Mouse (Mus musculus) embryonic facial prominence, embryonic 11.5 days (tissue): ENCODE measurements around the gene Sh3rf1. TPM values are rescaled to one million over a fixed set of nuclear protein-coding genes. Genes with fewer than 3 reads are reported as not detected.

Experiments
- ATAC-seq: fragments of 200-750 bp; cut with Nextera tagmentation; replicated peaks from 2 replicates; pipeline ENCODE4 v1.8.0; 2017; ENCODE audit warnings: low read depth; ENCODE audit not compliant: insufficient number of reproducible peaks, low FRiP score, low TSS enrichment
- DNase-seq: peaks from one replicate; pipeline ENCODE4 v3.0.0-alpha.2; 2015; ENCODE audit warnings: low spot score
- H3K27ac ChIP-seq: fragments of 300-500 bp; sonication (generic); replicated peaks from 2 replicates; pipeline ENCODE4 v1.5.1; 2014; ENCODE audit warnings: mild to moderate bottlenecking, low read depth, low read length, control low read depth
- H3K27me3 ChIP-seq: fragments of 300-500 bp; sonication (generic); 2 replicates; pipeline ENCODE4 v1.6.1; 2014; ENCODE audit warnings: mild to moderate bottlenecking, low read length, moderate library complexity, mixed read lengths; ENCODE audit not compliant: control insufficient read depth, insufficient read depth
- H3K36me3 ChIP-seq: fragments of 300-500 bp; sonication (generic); replicated peaks from 2 replicates; pipeline ENCODE4 v1.6.1; 2014; ENCODE audit warnings: low read depth, mild to moderate bottlenecking, low read length, moderate library complexity, mixed read lengths; ENCODE audit not compliant: control insufficient read depth, insufficient read depth
- H3K4me1 ChIP-seq: fragments of 300-500 bp; sonication (generic); 2 replicates; pipeline ENCODE4 v1.6.1; 2014; ENCODE audit warnings: low read length, mixed read lengths; ENCODE audit not compliant: control insufficient read depth, insufficient read depth
- H3K4me2 ChIP-seq: fragments of 300-500 bp; sonication (generic); 2 replicates; pipeline ENCODE4 v1.6.1; 2014; ENCODE audit warnings: low read depth, mild to moderate bottlenecking, control low read depth, low read length, moderate library complexity
- H3K4me3 ChIP-seq: fragments of 300-500 bp; sonication (generic); 2 replicates; pipeline ENCODE4 v1.5.1; 2014; ENCODE audit warnings: low read depth, low read length, control low read depth
- H3K9ac ChIP-seq: fragments of 300-500 bp; sonication (generic); replicated peaks from 2 replicates; pipeline ENCODE4 v1.6.1; 2014; ENCODE audit warnings: mild to moderate bottlenecking, control low read depth, low read length
- H3K9me3 ChIP-seq: fragments of 300-500 bp; sonication (generic); replicated peaks from 2 replicates; pipeline ENCODE4 v1.6.1; 2016; ENCODE audit warnings: mild to moderate bottlenecking, low read length, inconsistent platforms, mixed read lengths; ENCODE audit not compliant: control insufficient read depth
- WGBS: fragments of 180-500 bp; shearing (Covaris S2); extraction: QIAGEN DNeasy Blood & Tissue Kit; methylation state at CpG from one replicate; pipeline ENCODE4 v1.1.7; 2014; 5-methylcytosine and 5-hydroxymethylcytosine counted together
- polyA plus RNA-seq: library from polyadenylated mRNA; unstranded; fragments of >200 nt; fragmentation: Nextera tagmentation; extraction: Ambion mirVana; gene quantifications from 2 replicates; pipeline ENCODE4 v1.2.1, GENCODE M21; 2014

The Sh3rf1 gene
- polyA plus RNA-seq, 1 experiment from 2014 or later = 14.7 TPM

- no peak for ATAC-seq
These were observed 35.2 kb downstream of the Sh3rf1 start for GRCm38 (mm10) chr8:61258828-61259227.

GRCm38 (mm10) chr8:61259526-61259925 is 35.9 kb downstream of the Sh3rf1 start:
- Histone ChIP-seq H3K36me3 (no peaks in the 10 kb centered on the region), H3K4me1 (no peaks in the 10 kb centered on the region), H3K27me3 (no peaks in the 10 kb centered on the region), H3K27ac (no peak overlapping the region), H3K9me3 (no peaks in the 10 kb centered on the region), H3K4me2 (no peak overlapping the region), H3K4me3 (no peak overlapping the region), H3K9ac (no peak overlapping the region)
- 88% methylated on average over 7 of the region's 7 CpGs for WGBS
- DNase-seq = no peak
- no peak for ATAC-seq

More at GRCm38 (mm10) chr8:61258828-61259227, 35.2 kb downstream of the Sh3rf1 start:
- no peak overlapping the region for H3K27ac ChIP-seq
- no peaks in the 10 kb centered on the region for H3K27me3 ChIP-seq
- no peak overlapping the region for H3K4me2 ChIP-seq
- no peaks in the 10 kb centered on the region for H3K9me3 ChIP-seq
- H3K9ac ChIP-seq = no peak overlapping the region
- H3K4me1 ChIP-seq = no peaks in the 10 kb centered on the region
- WGBS = 74% methylated on average over 9 of the region's 9 CpGs
- DNase-seq = no peak
- no peaks in the 10 kb centered on the region for H3K36me3 ChIP-seq
- H3K4me3 ChIP-seq = no peak overlapping the region

GRCm38 (mm10) chr8:61260530-61260929 is 36.9 kb downstream of the Sh3rf1 start:
- WGBS = 89% methylated on average over 7 of the region's 7 CpGs
- Histone ChIP-seq H3K4me3 (no peak overlapping the region), H3K4me1 (no peaks in the 10 kb centered on the region), H3K36me3 (no peaks in the 10 kb centered on the region), H3K9me3 (no peaks in the 10 kb centered on the region), H3K27ac (no peak overlapping the region), H3K9ac (no peak overlapping the region), H3K4me2 (no peak overlapping the region), H3K27me3 (no peaks in the 10 kb centered on the region)
- DNase-seq = no peak
- ATAC-seq = no peak

GRCm38 (mm10) chr8:61261374-61261773 is 37.7 kb downstream of the Sh3rf1 start:
- WGBS = 61% methylated on average over 4 of the region's 4 CpGs
- Histone ChIP-seq H3K27me3 (no peaks in the 10 kb centered on the region), H3K36me3 (no peaks in the 10 kb centered on the region), H3K4me3 (no peak overlapping the region), H3K9me3 (no peaks in the 10 kb centered on the region), H3K27ac (no peak overlapping the region), H3K4me1 (no peaks in the 10 kb centered on the region), H3K9ac (no peak overlapping the region), H3K4me2 (no peak overlapping the region)
- no peak for ATAC-seq
- DNase-seq = no peak

- DNase-seq (no peak), ATAC-seq (no peak)
- Histone ChIP-seq H3K9me3 (no peaks in the 10 kb centered on the region), H3K27ac (no peak overlapping the region), H3K9ac (no peak overlapping the region), H3K27me3 (no peaks in the 10 kb centered on the region), H3K4me3 (no peak overlapping the region), H3K4me2 (no peak overlapping the region), H3K36me3 (no peaks in the 10 kb centered on the region), H3K4me1 (no peaks in the 10 kb centered on the region; the same call in 1 of the 2 replicates)
- 93% methylated on average over 4 of the region's 4 CpGs for WGBS
These were observed 40.0 kb downstream of the Sh3rf1 start for GRCm38 (mm10) chr8:61263691-61264090.

GRCm38 (mm10) chr8:61264881-61265280 is 41.2 kb downstream of the Sh3rf1 start:
- Histone ChIP-seq H3K4me2 (no peak overlapping the region), H3K4me3 (no peak overlapping the region), H3K27ac (no peak overlapping the region), H3K36me3 (no peaks in the 10 kb centered on the region), H3K9me3 (no peaks in the 10 kb centered on the region), H3K4me1 (no peaks in the 10 kb centered on the region; the same call in 1 of the 2 replicates), H3K27me3 (no peaks in the 10 kb centered on the region), H3K9ac (no peak overlapping the region)
- 82% methylated on average over 7 of the region's 7 CpGs for WGBS
- no peak for DNase-seq
- ATAC-seq = no peak

GRCm38 (mm10) chr8:61265390-61265789 is 41.7 kb downstream of the Sh3rf1 start:
- WGBS = 88% methylated on average over 5 of the region's 5 CpGs
- Histone ChIP-seq H3K4me2 (no peak overlapping the region), H3K4me3 (no peak overlapping the region), H3K36me3 (no peaks in the 10 kb centered on the region), H3K9me3 (no peaks in the 10 kb centered on the region), H3K27ac (no peak overlapping the region), H3K27me3 (no peaks in the 10 kb centered on the region), H3K9ac (no peak overlapping the region), H3K4me1 (no peaks in the 10 kb centered on the region; the same call in 1 of the 2 replicates)
- no peak for ATAC-seq
- DNase-seq = no peak

- H3K27ac ChIP-seq = no peak overlapping the region
- H3K4me3 ChIP-seq = no peak overlapping the region
- DNase-seq (no peak), ATAC-seq (peak; percentile 41; the same call in 1 of the 2 replicates)
- no peaks in the 10 kb centered on the region for H3K27me3 ChIP-seq
- H3K9ac ChIP-seq = no peak overlapping the region
- H3K9me3 ChIP-seq = no peaks in the 10 kb centered on the region
- no peaks in the 10 kb centered on the region for H3K36me3 ChIP-seq
- H3K4me1 ChIP-seq = no peaks in the 10 kb centered on the region; the same call in 1 of the 2 replicates
- 97% methylated on average over 1 of the region's 1 CpGs for WGBS
- H3K4me2 ChIP-seq = no peak overlapping the region
These were observed 43.4 kb downstream of the Sh3rf1 start for GRCm38 (mm10) chr8:61267061-61267460.
